Mouse (Mus musculus) left cerebral cortex, adult 11 months (tissue): ENCODE measurements around the gene Erg28.

Experiments
- DNase-seq: peaks from one replicate; pipeline ENCODE4 v3.0.0; 2022; ENCODE audit warnings: low spot score

The Erg28 gene

DNA sequence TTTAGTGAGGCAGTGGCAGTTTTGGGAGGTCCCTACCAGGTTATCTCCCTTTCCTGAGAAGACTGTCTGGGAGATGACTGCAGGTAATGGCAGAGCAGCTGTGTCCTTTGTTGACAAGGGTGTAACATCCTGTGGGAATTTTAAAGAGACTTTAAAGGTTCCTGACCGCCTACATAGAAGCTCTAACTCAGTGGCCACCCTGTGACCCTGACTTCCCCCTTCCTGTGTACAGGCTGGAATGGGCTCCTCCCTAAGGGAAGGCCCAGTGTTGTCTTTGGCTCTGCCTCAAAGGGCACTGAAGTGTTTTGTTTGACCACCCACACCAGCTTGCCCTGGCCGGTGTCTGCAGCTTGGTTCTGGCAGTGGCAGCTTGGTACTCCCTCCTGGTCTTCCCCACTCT is 10.8 kb downstream of the Erg28 start:
- DNase-seq: no peak

DNA sequence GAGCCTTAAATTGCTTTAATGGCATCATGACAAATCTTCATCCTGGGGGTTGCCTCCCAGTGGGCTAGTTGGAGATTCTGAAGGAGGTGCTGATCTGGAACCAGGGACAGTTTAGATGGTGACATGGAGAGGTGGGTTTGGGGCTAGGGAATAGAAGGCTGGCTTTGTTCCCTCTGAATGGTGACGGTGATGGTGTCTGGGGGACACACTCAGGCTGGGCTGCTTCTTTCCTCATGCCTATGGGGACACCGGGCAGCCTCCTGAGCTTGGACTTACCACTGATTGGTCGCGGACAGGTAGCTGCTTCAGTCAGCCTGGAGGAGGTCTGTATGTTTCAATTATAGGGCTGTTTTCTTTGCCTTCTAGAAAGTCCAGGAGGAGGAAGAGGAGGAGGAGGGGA is 12.7 kb downstream of the Erg28 start:
- DNase-seq: no peak

DNA sequence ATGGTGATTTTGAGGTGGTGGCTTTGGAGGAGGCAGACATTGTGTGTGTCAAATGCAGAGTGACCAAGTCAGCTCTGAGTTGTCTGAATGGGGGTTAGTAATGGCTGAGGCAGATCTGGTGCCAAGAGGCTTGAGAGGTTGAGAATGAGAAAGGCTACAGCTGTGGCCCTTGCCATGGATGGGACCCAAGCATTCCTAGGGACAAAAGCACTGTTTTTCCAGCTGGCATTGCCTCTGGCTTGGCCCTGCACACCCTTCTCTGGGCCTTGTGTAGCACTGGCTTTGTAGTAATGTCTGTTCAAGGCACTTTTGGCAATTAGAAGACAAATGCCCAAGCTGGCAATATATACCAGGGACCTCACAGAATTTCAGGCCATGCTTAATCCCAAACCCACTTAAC is 13.4 kb downstream of the Erg28 start:
- no peak for DNase-seq

DNA sequence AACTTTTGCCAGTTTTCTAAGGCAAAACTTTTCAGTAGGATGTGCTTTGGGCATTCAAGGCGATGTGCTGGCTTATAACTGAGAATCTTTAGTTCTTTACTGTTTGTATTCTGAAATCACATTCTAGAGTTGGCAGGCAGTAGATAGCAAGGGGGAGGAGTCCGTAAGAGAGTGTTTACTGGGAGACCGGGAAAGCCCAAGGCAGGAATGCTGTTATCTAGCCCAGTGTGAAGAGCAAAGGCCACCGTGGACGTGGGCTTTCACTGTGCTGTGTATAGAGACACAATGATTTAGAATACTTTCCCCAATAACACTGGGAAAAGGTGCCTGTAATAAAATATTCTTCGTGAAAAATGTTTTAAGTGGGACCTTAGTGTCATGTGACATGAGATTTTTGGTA is 14.6 kb downstream of the Erg28 start:
- no peak for DNase-seq

GRCm38 (mm10) chr12:85800031-85800430 is 24.3 kb downstream of the Erg28 start:
- no peak for DNase-seq

DNA sequence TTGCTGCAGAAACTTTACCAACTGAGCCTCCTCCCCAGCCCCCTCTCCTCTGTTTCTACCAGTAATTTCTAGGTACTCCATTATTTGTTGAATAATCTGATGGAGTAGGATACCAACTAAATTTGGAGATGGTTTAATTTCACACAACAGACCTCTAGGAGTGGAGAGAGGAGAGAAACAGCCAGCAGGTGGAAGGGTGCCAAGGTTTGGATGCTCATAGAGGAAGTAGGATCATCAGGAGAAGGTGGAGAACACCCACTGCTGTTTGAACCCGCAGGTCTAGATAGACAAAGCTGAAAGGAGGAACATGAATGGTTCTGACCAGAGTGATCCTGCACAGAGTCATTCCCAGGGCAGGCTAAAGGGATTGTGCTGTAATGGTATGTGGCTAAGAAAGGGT is 28.8 kb downstream of the Erg28 start:
- DNase-seq: no peak

GRCm38 (mm10) chr12:85794094-85794493 is 30.3 kb downstream of the Erg28 start:
- no peak for DNase-seq

DNA sequence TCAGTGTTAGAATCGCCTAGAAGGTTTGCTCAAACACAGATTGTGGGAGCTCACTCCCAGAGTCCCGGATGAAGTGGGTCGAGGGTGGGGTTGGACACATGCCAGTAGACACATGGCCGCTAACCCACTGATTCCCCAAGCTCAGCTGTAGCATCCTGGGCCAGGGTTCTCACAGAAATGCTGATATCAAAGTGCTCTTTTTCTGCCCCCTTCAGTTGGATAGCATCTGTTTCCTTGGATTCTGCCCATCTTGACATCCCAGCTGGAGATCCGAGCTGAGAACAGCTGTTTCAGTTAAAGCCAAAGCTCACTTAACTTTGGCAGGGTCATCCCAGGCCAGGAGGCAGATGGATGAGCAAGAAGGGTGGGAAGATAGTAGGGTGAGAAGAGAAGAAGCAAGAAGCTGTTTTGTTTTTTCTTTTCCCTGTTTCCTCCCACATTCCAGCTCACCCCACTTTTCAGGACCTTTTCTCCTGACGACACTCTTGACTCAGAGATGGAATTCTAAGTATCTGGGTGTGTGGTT is 31.5 kb downstream of the Erg28 start:
- no peak for DNase-seq

- DNase-seq: no peak
Measured at GRCm38 (mm10) chr12:85792158-85792557, 32.2 kb downstream of the Erg28 start.

DNA sequence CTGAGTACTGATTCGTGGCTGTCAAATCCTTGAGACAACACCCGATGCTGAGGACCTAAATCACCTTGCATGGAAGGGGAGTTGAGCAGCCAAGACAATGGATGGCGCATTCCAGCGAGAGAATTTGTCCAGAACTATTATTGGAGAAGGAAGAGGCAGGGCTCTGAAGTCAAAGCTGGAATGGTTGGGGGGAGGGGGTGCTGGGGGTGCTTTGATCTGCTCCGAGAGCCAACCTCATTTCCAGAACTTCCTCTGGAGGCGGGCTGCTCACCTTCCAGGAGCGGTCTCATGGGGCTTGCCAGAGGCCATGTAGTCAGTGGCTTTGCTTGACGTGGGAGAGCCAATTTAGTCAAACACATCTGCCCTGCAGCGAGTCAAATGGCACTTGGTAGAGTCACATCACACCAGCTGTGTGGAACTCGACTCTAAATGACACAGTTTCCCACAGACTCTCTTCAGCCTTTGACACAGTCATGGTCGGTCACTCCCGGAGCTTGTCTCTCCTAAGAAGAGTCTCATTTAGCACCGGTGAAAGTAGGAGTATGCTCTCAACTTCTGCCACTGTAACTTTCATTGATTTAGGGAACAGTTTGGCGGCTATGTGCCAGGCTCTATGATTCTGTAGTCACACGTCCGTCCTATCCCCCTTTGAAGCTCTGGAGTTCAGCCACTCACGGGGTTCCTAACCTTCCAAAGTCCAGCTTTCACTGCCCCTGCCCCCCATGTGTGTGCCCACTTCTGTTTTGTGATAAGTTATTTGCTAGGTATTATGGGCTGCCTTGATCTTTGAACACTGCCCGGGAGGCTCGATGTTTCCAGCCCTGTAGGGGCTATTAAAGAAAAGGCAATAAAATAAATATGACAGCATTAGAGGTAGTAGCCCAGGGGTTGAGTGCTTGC is 39.2 kb downstream of the Erg28 start:
- no peak for DNase-seq

- DNase-seq: no peak
Measured at GRCm38 (mm10) chr12:85781606-85782005, 42.7 kb downstream of the Erg28 start.

- DNase-seq: no peak
Measured at GRCm38 (mm10) chr12:85779707-85780106, 44.6 kb downstream of the Erg28 start.

DNA sequence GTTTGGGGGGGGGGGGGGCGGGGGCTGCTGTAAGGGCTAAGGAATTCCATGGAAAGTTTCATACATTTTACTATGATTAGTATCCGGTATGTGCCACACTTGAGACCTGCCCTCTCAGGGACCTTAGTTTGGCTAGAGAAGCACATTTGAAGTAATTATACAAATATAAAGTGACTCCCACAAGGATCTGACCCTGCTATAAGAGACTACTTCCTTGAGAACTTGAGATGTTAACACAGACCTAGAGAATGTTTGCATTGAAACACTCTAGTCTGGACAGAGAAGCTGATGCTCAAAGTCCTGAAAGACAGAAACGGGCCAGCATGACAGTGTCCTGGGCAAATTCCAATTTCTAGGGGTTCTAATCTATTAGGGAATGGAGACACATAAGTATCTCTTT is 45.4 kb downstream of the Erg28 start:
- no peak for DNase-seq

GRCm38 (mm10) chr12:85771356-85771755 is 53.0 kb downstream of the Erg28 start:
- DNase-seq: no peak

GRCm38 (mm10) chr12:85767750-85768149 is 56.6 kb downstream of the Erg28 start:
- no peak for DNase-seq

DNA sequence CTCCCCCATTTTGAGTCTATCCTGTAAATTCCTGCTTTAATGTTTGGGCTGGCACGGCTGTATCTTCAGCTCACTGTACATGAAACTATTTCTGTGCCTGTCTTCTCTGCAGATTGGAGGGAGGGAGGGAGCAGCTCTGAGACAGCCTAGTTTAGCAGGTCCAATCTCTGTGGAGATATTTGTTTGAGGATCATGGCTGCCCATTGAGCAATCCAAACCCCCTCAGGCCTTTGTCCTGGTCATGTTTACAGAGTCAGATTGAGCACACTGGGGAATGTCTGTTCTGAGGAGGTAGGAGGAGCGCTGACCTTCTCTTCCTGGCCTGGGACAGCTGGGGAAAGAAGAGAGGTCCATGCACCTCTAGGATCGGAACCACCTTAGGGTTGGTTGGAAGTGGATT is 58.1 kb downstream of the Erg28 start:
- DNase-seq: no peak
